In genomic region chr16:55950946-55951678, GRCm38 (mm10) we compare ENCODE assay signal across 8 mouse cellular contexts. TPM values are rescaled to one million over a fixed set of nuclear protein-coding genes. Genes with fewer than 3 reads are reported as not detected.
A peak's percentile ranks its signal among the peaks of the same experiment; 100 is the strongest.
DNase-seq lines count a peak whose midpoint lies in the region; ATAC-seq and TF ChIP-seq lines count a peak whose summit lies in the region.

No protein-coding gene starts in this region.

- peak; percentile 51 for TF ChIP-seq CTCF in G1E (IDR thresholded peaks at IDR 0.05; ENCODE audit: low read depth, low read length)
- peak; percentile 64; the same call in 1 of the 2 replicates for TF ChIP-seq CTCF in brain, embryonic 14.5 days (IDR thresholded peaks at IDR 0.05; ENCODE audit: borderline replicate concordance, extremely low read depth, insufficient read depth, insufficient read length)

- peak; percentile 41 for DNase-seq in G1E (ENCODE audit: low spot score)
- peak; percentile 91 for DNase-seq in brain, embryonic 14.5 days (ENCODE audit: low read depth)
- peak; percentile 66 for DNase-seq in hindbrain, embryonic 10.5 days (ENCODE audit: low spot score)
- peak; percentile 60 to 90 for DNase-seq in layer of hippocampus, postnatal 14 days (ENCODE audit: low spot score in 2 of 2)
- DNase-seq in lung, postnatal 10 days, result peak; percentile 90
- DNase-seq in ovary, postnatal 10 days (ENCODE audit: low spot score), result peak; percentile 36
- peak; percentile 94 for DNase-seq in thymus, postnatal 0 days (ENCODE audit: low spot score)

- peak; percentile 67 for ATAC-seq in G1E (ENCODE audit: extremely low read depth, insufficient number of reproducible peaks, low FRiP score, poor library complexity, severe bottlenecking)
- peak; percentile 93 for ATAC-seq in erythroid progenitor cell, adult 5-6 weeks (replicated peaks; ENCODE audit: low FRiP score, poor library complexity, severe bottlenecking)

- peak overlapping the region; percentile 64 for H3K4me3 ChIP-seq in G1E (ENCODE audit: low read depth, low read length)
- no peak overlapping the region for H3K4me3 ChIP-seq in hindbrain, embryonic 10.5 days

- H3K27ac ChIP-seq in hindbrain, embryonic 10.5 days, result no peak overlapping the region

- peaks cover 25% of the 10 kb centered on the region for H3K4me1 ChIP-seq in G1E (ENCODE audit: insufficient read depth, low read depth, low read length)
- no peaks in the 10 kb centered on the region for H3K4me1 ChIP-seq in hindbrain, embryonic 10.5 days (replicated peaks)

- H3K36me3 ChIP-seq in G1E (replicated peaks), result no peaks in the 10 kb centered on the region
- H3K36me3 ChIP-seq in hindbrain, embryonic 10.5 days, result no peaks in the 10 kb centered on the region

- no peak for TF ChIP-seq POLR2A in brain, embryonic 14.5 days (IDR thresholded peaks at IDR 0.05; ENCODE audit: borderline replicate concordance, extremely low read depth, insufficient read depth, insufficient read length, poor library complexity, severe bottlenecking)

- WGBS in hindbrain, embryonic 10.5 days, result 46% methylated on average over 19 of the region's 19 CpGs

- no peaks in the 10 kb centered on the region for H3K27me3 ChIP-seq in G1E (ENCODE audit: insufficient read depth, low read length)
- no peaks in the 10 kb centered on the region for H3K27me3 ChIP-seq in hindbrain, embryonic 10.5 days (ENCODE audit: insufficient read depth, poor library complexity, severe bottlenecking)

- H3K9me3 ChIP-seq in G1E (replicated peaks), result no peaks in the 10 kb centered on the region; the same call in 1 of the 2 replicates
- H3K9me3 ChIP-seq in hindbrain, embryonic 10.5 days, result no peaks in the 10 kb centered on the region

RNA-seq across cellular contexts. Expression of gene Rpl24, which starts 15.0 kb away (rescaled TPM):
- total RNA-seq in G1E (2014; fragmentation: Nextera tagmentation), result 410 and 496 TPM in 2 replicates
- 1,331 and 1,386 TPM in 2 replicates for total RNA-seq in G1E (2017)
- 62.5 and 148 TPM in 2 replicates for polyA plus RNA-seq in G1E (2012)
- 499 and 561 TPM in 2 replicates for polyA plus RNA-seq in brain, embryonic 14.5 days (2012; rRNA removed)
- 398 and 515 TPM in 2 replicates for total RNA-seq in erythroid progenitor cell, adult 5-6 weeks (2015; ENCODE audit: low replicate concordance)
- total RNA-seq in erythroid progenitor cell, adult 5-6 weeks (2017; ENCODE audit: low replicate concordance), result 194 and 260 TPM in 2 replicates
- 724 and 731 TPM in 2 replicates for polyA plus RNA-seq in hindbrain, embryonic 10.5 days (2016; fragmentation: Nextera tagmentation; extraction: Ambion mirVana)
- 100 to 1,000 TPM; 389 to 404 TPM for total RNA-seq in layer of hippocampus, postnatal 14 days (2021)
- 1,051 and 1,112 TPM in 2 replicates for polyA plus RNA-seq in thymus, postnatal 0 days (2015; fragmentation: Nextera tagmentation; extraction: Ambion mirVana)

RNA-seq across cellular contexts. Expression of gene Cep97, which starts 16.5 kb away (rescaled TPM):
- total RNA-seq in G1E (2014; fragmentation: Nextera tagmentation) (17.4 and 17.6 TPM in 2 replicates), G1E (2017) (17.3 and 24.6 TPM in 2 replicates)
- polyA plus RNA-seq in G1E (2012), result 5.8 and 11.4 TPM in 2 replicates
- polyA plus RNA-seq in brain, embryonic 14.5 days (2012; rRNA removed), result 7.5 and 11.5 TPM in 2 replicates
- total RNA-seq in erythroid progenitor cell, adult 5-6 weeks (2015; ENCODE audit: low replicate concordance), result 27.0 and 28.1 TPM in 2 replicates
- total RNA-seq in erythroid progenitor cell, adult 5-6 weeks (2017; ENCODE audit: low replicate concordance), result 17.6 and 18.2 TPM in 2 replicates
- 15.9 and 17.2 TPM in 2 replicates for polyA plus RNA-seq in hindbrain, embryonic 10.5 days (2016; fragmentation: Nextera tagmentation; extraction: Ambion mirVana)
- 10 to 100 TPM; 11.5 to 14.1 TPM for total RNA-seq in layer of hippocampus, postnatal 14 days (2021)
- polyA plus RNA-seq in thymus, postnatal 0 days (2015; fragmentation: Nextera tagmentation; extraction: Ambion mirVana), result 46.4 and 52.7 TPM in 2 replicates

RNA-seq across cellular contexts. Expression of gene Zbtb11, which starts 22.6 kb away (rescaled TPM):
- total RNA-seq in G1E (2014; fragmentation: Nextera tagmentation) (37.0 and 37.6 TPM in 2 replicates), G1E (2017) (35.1 and 42.3 TPM in 2 replicates)
- polyA plus RNA-seq in G1E (2012), result 6.8 TPM in 2 replicates
- polyA plus RNA-seq in brain, embryonic 14.5 days (2012; rRNA removed), result 11.3 and 15.1 TPM in 2 replicates
- total RNA-seq in erythroid progenitor cell, adult 5-6 weeks (2015; ENCODE audit: low replicate concordance), result 25.6 and 26.7 TPM in 2 replicates
- total RNA-seq in erythroid progenitor cell, adult 5-6 weeks (2017; ENCODE audit: low replicate concordance), result 37.4 and 39.4 TPM in 2 replicates
- 15.3 and 15.8 TPM in 2 replicates for polyA plus RNA-seq in hindbrain, embryonic 10.5 days (2016; fragmentation: Nextera tagmentation; extraction: Ambion mirVana)
- 10 to 100 TPM; 37.4 to 37.9 TPM for total RNA-seq in layer of hippocampus, postnatal 14 days (2021)
- 15.6 and 20.2 TPM in 2 replicates for polyA plus RNA-seq in thymus, postnatal 0 days (2015; fragmentation: Nextera tagmentation; extraction: Ambion mirVana)

RNA-seq across cellular contexts. Expression of gene Nxpe3, which starts 56.0 kb away (rescaled TPM):
- 25.2 and 29.2 TPM in 2 replicates for total RNA-seq in G1E (2014; fragmentation: Nextera tagmentation)
- total RNA-seq in G1E (2017), result 9.9 and 13.3 TPM in 2 replicates
- polyA plus RNA-seq in G1E (2012), result 0.79 and 1.3 TPM in 2 replicates
- polyA plus RNA-seq in brain, embryonic 14.5 days (2012; rRNA removed), result 2.7 and 3.5 TPM in 2 replicates
- 1.4 and 4.2 TPM in 2 replicates for total RNA-seq in erythroid progenitor cell, adult 5-6 weeks (2015; ENCODE audit: low replicate concordance)
- total RNA-seq in erythroid progenitor cell, adult 5-6 weeks (2017; ENCODE audit: low replicate concordance), result 2.6 and 3.3 TPM in 2 replicates
- polyA plus RNA-seq in hindbrain, embryonic 10.5 days (2016; fragmentation: Nextera tagmentation; extraction: Ambion mirVana), result 0.77 TPM in 2 replicates
- total RNA-seq in layer of hippocampus, postnatal 14 days (2021), result 10 to 100 TPM in 1 of 2 experiments, 1 to 10 TPM in 1; 9.3 to 10.2 TPM
- polyA plus RNA-seq in thymus, postnatal 0 days (2015; fragmentation: Nextera tagmentation; extraction: Ambion mirVana), result 1.8 and 2.2 TPM in 2 replicates

Comparison
In these comparisons a context has a peak if more than half of its experiments do, and no peak if none do; other contexts are left out.
1. DNase-seq: peak in every context shown above with its lines; median percentile 94 in thymus, postnatal 0 days; 91 in brain, embryonic 14.5 days; 90 in lung, postnatal 10 days; 75 in layer of hippocampus, postnatal 14 days; 66 in hindbrain, embryonic 10.5 days; 41 in G1E; 36 in ovary, postnatal 10 days.